Mouse (Mus musculus): ENCODE data around the gene Plekho1. TPM values are rescaled to one million over a fixed set of nuclear protein-coding genes. Genes with fewer than 3 reads are reported as not detected.

Gene Plekho1
- polyA plus RNA-seq, 1 experiment from 2014 or later: 35.2 TPM

Other genes with a start within 250 kb of the Plekho1 start
- 39.8 and 40.4 TPM in 2 replicates for gene Tars2, start 235.8 kb downstream of the Plekho1 start, polyA plus RNA-seq (2015; fragmentation: Nextera tagmentation; extraction: Ambion mirVana)
- gene Rprd2, start 177.1 kb downstream of the Plekho1 start, polyA plus RNA-seq (2015; fragmentation: Nextera tagmentation; extraction: Ambion mirVana): 19.3 and 19.6 TPM in 2 replicates
- 41.2 and 46.1 TPM in 2 replicates for gene Prpf3, start 140.1 kb downstream of the Plekho1 start, polyA plus RNA-seq (2015; fragmentation: Nextera tagmentation; extraction: Ambion mirVana)
- gene Mrps21, start 124.5 kb downstream of the Plekho1 start, polyA plus RNA-seq (2015; fragmentation: Nextera tagmentation; extraction: Ambion mirVana): 267 and 300 TPM in 2 replicates
- 11.9 and 13.6 TPM in 2 replicates for gene Ciart, start 113.8 kb downstream of the Plekho1 start, polyA plus RNA-seq (2015; fragmentation: Nextera tagmentation; extraction: Ambion mirVana)
- 24.9 and 26.4 TPM in 2 replicates for gene BC028528, start 104.0 kb downstream of the Plekho1 start, polyA plus RNA-seq (2015; fragmentation: Nextera tagmentation; extraction: Ambion mirVana)
- 30.2 and 35.9 TPM in 2 replicates for gene Aph1a, start 102.0 kb downstream of the Plekho1 start, polyA plus RNA-seq (2015; fragmentation: Nextera tagmentation; extraction: Ambion mirVana)
- 5.6 and 8.9 TPM in 2 replicates for gene Car14, start 91.3 kb downstream of the Plekho1 start, polyA plus RNA-seq (2015; fragmentation: Nextera tagmentation; extraction: Ambion mirVana)
- gene Anp32e, start 66.8 kb downstream of the Plekho1 start, polyA plus RNA-seq (2015; fragmentation: Nextera tagmentation; extraction: Ambion mirVana): 167 and 177 TPM in 2 replicates
- 35.8 and 37.0 TPM in 2 replicates for gene Vps45, start 62.5 kb upstream of the Plekho1 start, polyA plus RNA-seq (2015; fragmentation: Nextera tagmentation; extraction: Ambion mirVana)
- 21.0 and 24.7 TPM in 2 replicates for gene Otud7b, start 108.5 kb upstream of the Plekho1 start, polyA plus RNA-seq (2015; fragmentation: Nextera tagmentation; extraction: Ambion mirVana)
- 33.5 and 33.6 TPM in 2 replicates for gene Mtmr11, start 166.0 kb upstream of the Plekho1 start, polyA plus RNA-seq (2015; fragmentation: Nextera tagmentation; extraction: Ambion mirVana)
- gene Sf3b4, start 176.3 kb upstream of the Plekho1 start, polyA plus RNA-seq (2015; fragmentation: Nextera tagmentation; extraction: Ambion mirVana): 148 TPM in 2 replicates
- gene Sv2a, start 185.2 kb upstream of the Plekho1 start, polyA plus RNA-seq (2015; fragmentation: Nextera tagmentation; extraction: Ambion mirVana): 2.7 and 3.0 TPM in 2 replicates
- 45.2 and 46.0 TPM in 2 replicates for gene Bola1, start 223.7 kb upstream of the Plekho1 start, polyA plus RNA-seq (2015; fragmentation: Nextera tagmentation; extraction: Ambion mirVana)
- gene Hist2h2ab, start 223.9 kb upstream of the Plekho1 start, polyA plus RNA-seq (2015; fragmentation: Nextera tagmentation; extraction: Ambion mirVana): not detected in 2 replicates
- 5.9 and 8.7 TPM in 2 replicates for gene Hist2h2ac, start 224.9 kb upstream of the Plekho1 start, polyA plus RNA-seq (2015; fragmentation: Nextera tagmentation; extraction: Ambion mirVana)
- gene Hist2h2be, start 225.1 kb upstream of the Plekho1 start, polyA plus RNA-seq (2015; fragmentation: Nextera tagmentation; extraction: Ambion mirVana): 5.3 and 5.4 TPM in 2 replicates
- 3.5 and 4.1 TPM in 2 replicates for gene Hist2h3c2, start 243.1 kb upstream of the Plekho1 start, polyA plus RNA-seq (2015; fragmentation: Nextera tagmentation; extraction: Ambion mirVana)
- gene Hist2h2aa2, start 244.3 kb upstream of the Plekho1 start, polyA plus RNA-seq (2015; fragmentation: Nextera tagmentation; extraction: Ambion mirVana): 27.0 and 35.1 TPM in 2 replicates
- gene Hist2h2aa1, start 249.5 kb upstream of the Plekho1 start, polyA plus RNA-seq (2015; fragmentation: Nextera tagmentation; extraction: Ambion mirVana): 21.8 and 24.8 TPM in 2 replicates